Mouse (Mus musculus): ENCODE data around the gene Mrps27. TPM values are rescaled to one million over a fixed set of nuclear protein-coding genes. Genes with fewer than 3 reads are reported as not detected.

Mrps27 gene
- polyA plus RNA-seq, 1 experiment from 2014 or later: 17.4 TPM

- ATAC-seq: no peak
- no peak overlapping the region for H3K4me3 ChIP-seq (ENCODE audit: low read depth, low read length)
- H3K27me3 ChIP-seq (replicated peaks; ENCODE audit: control insufficient read depth, insufficient read depth, low read length): no peaks in the 10 kb centered on the region
- H3K9ac ChIP-seq (ENCODE audit: low read depth, low read length): no peak overlapping the region
- no peaks in the 10 kb centered on the region for H3K36me3 ChIP-seq (ENCODE audit: control insufficient read depth, insufficient read depth)
- H3K27ac ChIP-seq (ENCODE audit: low read depth, low read length): no peak overlapping the region
- no peak overlapping the region for H3K4me2 ChIP-seq (replicated peaks; ENCODE audit: low read depth)
- no peak for TF ChIP-seq CTCF (IDR thresholded peaks at IDR 0.05; ENCODE audit: low read depth)
- H3K4me1 ChIP-seq (replicated peaks; ENCODE audit: control insufficient read depth, insufficient read depth, low read length): no peaks in the 10 kb centered on the region
- no peaks in the 10 kb centered on the region for H3K9me3 ChIP-seq (ENCODE audit: control insufficient read depth)
- 85% methylated on average over 2 of the region's 2 CpGs for WGBS
These were observed 95.6 kb downstream of the Mrps27 start for GRCm38 (mm10) chr13:99440228-99440627.

- ATAC-seq: no peak
- Histone ChIP-seq H3K27ac (ENCODE audit: low read depth, low read length) (no peak overlapping the region), H3K9me3 (ENCODE audit: control insufficient read depth) (no peaks in the 10 kb centered on the region), H3K4me2 (replicated peaks; ENCODE audit: low read depth) (no peak overlapping the region), H3K27me3 (replicated peaks; ENCODE audit: control insufficient read depth, insufficient read depth, low read length) (no peaks in the 10 kb centered on the region), H3K36me3 (ENCODE audit: control insufficient read depth, insufficient read depth) (no peaks in the 10 kb centered on the region), H3K9ac (ENCODE audit: low read depth, low read length) (no peak overlapping the region), H3K4me3 (ENCODE audit: low read depth, low read length) (no peak overlapping the region), H3K4me1 (replicated peaks; ENCODE audit: control insufficient read depth, insufficient read depth, low read length) (no peaks in the 10 kb centered on the region)
- no peak for TF ChIP-seq CTCF (IDR thresholded peaks at IDR 0.05; ENCODE audit: low read depth)
- 70% methylated on average over 18 of the region's 18 CpGs for WGBS
These were observed 97.3 kb downstream of the Mrps27 start for GRCm38 (mm10) chr13:99441700-99442433.

GRCm38 (mm10) chr13:99442434-99443249 lies 98.1 kb downstream of the Mrps27 start:
- Histone ChIP-seq H3K9me3 (ENCODE audit: control insufficient read depth) (no peaks in the 10 kb centered on the region), H3K27me3 (replicated peaks; ENCODE audit: control insufficient read depth, insufficient read depth, low read length) (no peaks in the 10 kb centered on the region), H3K4me3 (ENCODE audit: low read depth, low read length) (no peak overlapping the region), H3K9ac (ENCODE audit: low read depth, low read length) (no peak overlapping the region), H3K27ac (ENCODE audit: low read depth, low read length) (no peak overlapping the region), H3K4me2 (replicated peaks; ENCODE audit: low read depth) (no peak overlapping the region), H3K4me1 (replicated peaks; ENCODE audit: control insufficient read depth, insufficient read depth, low read length) (no peaks in the 10 kb centered on the region), H3K36me3 (ENCODE audit: control insufficient read depth, insufficient read depth) (no peaks in the 10 kb centered on the region)
- 88% methylated on average over 12 of the region's 12 CpGs for WGBS
- ATAC-seq: no peak
- TF ChIP-seq CTCF (IDR thresholded peaks at IDR 0.05; ENCODE audit: low read depth): no peak

GRCm38 (mm10) chr13:99443484-99444175 lies 99.0 kb downstream of the Mrps27 start:
- no peaks in the 10 kb centered on the region for H3K27me3 ChIP-seq (replicated peaks; ENCODE audit: control insufficient read depth, insufficient read depth, low read length)
- 85% methylated on average over 7 of the region's 7 CpGs for WGBS
- H3K4me3 ChIP-seq (ENCODE audit: low read depth, low read length): no peak overlapping the region
- H3K4me2 ChIP-seq (replicated peaks; ENCODE audit: low read depth): no peak overlapping the region
- H3K36me3 ChIP-seq (ENCODE audit: control insufficient read depth, insufficient read depth): no peaks in the 10 kb centered on the region
- H3K27ac ChIP-seq (ENCODE audit: low read depth, low read length): no peak overlapping the region
- no peak overlapping the region for H3K9ac ChIP-seq (ENCODE audit: low read depth, low read length)
- ATAC-seq: no peak
- H3K4me1 ChIP-seq (replicated peaks; ENCODE audit: control insufficient read depth, insufficient read depth, low read length): no peaks in the 10 kb centered on the region
- TF ChIP-seq CTCF (IDR thresholded peaks at IDR 0.05; ENCODE audit: low read depth): no peak
- H3K9me3 ChIP-seq (ENCODE audit: control insufficient read depth): no peaks in the 10 kb centered on the region

GRCm38 (mm10) chr13:99444431-99444871 lies 99.9 kb downstream of the Mrps27 start:
- no peak overlapping the region for H3K4me2 ChIP-seq (replicated peaks; ENCODE audit: low read depth)
- H3K4me3 ChIP-seq (ENCODE audit: low read depth, low read length): no peak overlapping the region
- no peak for TF ChIP-seq CTCF (IDR thresholded peaks at IDR 0.05; ENCODE audit: low read depth)
- WGBS: 37% methylated on average over 10 of the region's 10 CpGs
- ATAC-seq: no peak
- no peaks in the 10 kb centered on the region for H3K9me3 ChIP-seq (ENCODE audit: control insufficient read depth)
- no peak overlapping the region for H3K9ac ChIP-seq (ENCODE audit: low read depth, low read length)
- H3K36me3 ChIP-seq (ENCODE audit: control insufficient read depth, insufficient read depth): no peaks in the 10 kb centered on the region
- no peaks in the 10 kb centered on the region for H3K27me3 ChIP-seq (replicated peaks; ENCODE audit: control insufficient read depth, insufficient read depth, low read length)
- no peaks in the 10 kb centered on the region for H3K4me1 ChIP-seq (replicated peaks; ENCODE audit: control insufficient read depth, insufficient read depth, low read length)
- H3K27ac ChIP-seq (ENCODE audit: low read depth, low read length): no peak overlapping the region

GRCm38 (mm10) chr13:99444880-99445279 lies 100.3 kb downstream of the Mrps27 start:
- Histone ChIP-seq H3K27me3 (replicated peaks; ENCODE audit: control insufficient read depth, insufficient read depth, low read length) (no peaks in the 10 kb centered on the region), H3K4me1 (replicated peaks; ENCODE audit: control insufficient read depth, insufficient read depth, low read length) (no peaks in the 10 kb centered on the region), H3K9me3 (ENCODE audit: control insufficient read depth) (no peaks in the 10 kb centered on the region), H3K4me3 (ENCODE audit: low read depth, low read length) (no peak overlapping the region), H3K9ac (ENCODE audit: low read depth, low read length) (no peak overlapping the region), H3K4me2 (replicated peaks; ENCODE audit: low read depth) (no peak overlapping the region), H3K36me3 (ENCODE audit: control insufficient read depth, insufficient read depth) (no peaks in the 10 kb centered on the region), H3K27ac (ENCODE audit: low read depth, low read length) (no peak overlapping the region)
- TF ChIP-seq CTCF (IDR thresholded peaks at IDR 0.05; ENCODE audit: low read depth): no peak
- 10% methylated on average over 6 of the region's 6 CpGs for WGBS
- ATAC-seq: no peak

Data from intestine, postnatal 0 days (tissue).